Mouse (Mus musculus): ENCODE data around the gene Gm14744.
"Not testable (repeated sequence)": the region's sequence is repeated elsewhere in the genome, so short reads cannot be mapped to it uniquely, and the experiment has no call there.

The Gm14744 gene

DNA sequence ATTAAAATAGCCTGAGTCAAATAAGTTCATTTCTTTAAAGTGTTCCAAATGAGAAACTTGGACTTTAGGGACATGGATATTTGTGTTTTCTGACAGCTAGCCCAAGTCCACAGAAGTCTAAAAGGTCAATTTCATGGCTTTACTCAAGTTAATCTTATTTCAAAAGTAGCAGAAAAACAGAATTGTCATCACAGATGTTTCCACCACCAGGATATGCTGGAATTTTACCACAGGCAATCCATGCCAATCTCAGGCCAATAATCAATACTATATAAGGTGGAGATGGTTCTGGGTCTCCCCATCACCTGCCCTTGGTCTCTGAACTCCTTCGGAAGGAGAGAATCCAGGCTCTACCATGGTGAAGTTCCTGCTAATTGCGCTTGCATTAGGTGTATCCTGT lies at the start of gene Gm14744:
Gene Gm14744 (plus strand): TSS at position 301 of the 400 bp plus-strand sequence.
- DNase-seq (ENCODE audit: low read depth, low spot score) = not testable (repeated sequence)

DNA sequence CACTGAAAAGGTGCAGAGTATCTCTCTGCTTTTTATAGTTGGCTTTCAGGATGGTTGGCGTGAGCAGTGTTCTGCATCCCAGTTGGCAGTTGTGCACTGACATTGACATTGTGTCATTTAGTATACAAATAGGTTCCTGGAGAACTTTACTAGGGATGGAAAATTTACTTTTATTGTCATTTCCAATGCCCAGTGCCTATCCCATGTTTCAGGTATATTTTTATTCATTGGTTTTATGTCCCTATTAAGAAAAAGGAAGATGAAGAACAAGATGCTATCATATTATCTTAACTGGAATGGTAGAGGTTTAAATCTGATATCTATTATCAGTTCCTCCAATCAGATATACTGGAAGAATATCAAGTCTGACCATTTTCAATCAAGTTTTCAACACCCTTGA lies 11.0 kb upstream of the Gm14744 start, which contains the start of gene Pbsn:
Gene Pbsn (minus strand): TSS at position 101 of the 400 bp plus-strand sequence.
- no peak for DNase-seq (ENCODE audit: low read depth, low spot score)

DNA sequence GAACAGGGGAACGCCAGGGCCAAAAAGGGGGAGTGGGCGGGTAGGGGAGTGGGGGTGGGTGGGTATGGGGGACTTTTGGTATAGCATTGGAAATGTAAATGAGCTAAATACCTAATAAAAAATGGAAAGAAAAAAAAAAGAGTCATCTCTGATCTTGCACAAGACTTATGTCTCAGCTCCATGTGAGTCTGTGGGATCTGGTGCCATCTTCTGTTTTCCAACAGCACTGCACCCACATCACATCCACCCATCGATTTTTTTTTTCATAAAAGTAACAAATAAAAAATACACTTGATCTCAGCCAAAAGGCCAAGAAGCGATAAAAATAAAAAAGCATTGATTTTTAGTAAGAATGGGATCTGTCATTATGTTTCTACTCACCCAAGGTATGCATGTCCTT lies 15.5 kb downstream of the Gm14744 start:
- DNase-seq (ENCODE audit: low read depth, low spot score) = not testable (repeated sequence)
